Mouse (Mus musculus) intestine, embryonic 15.5 days (tissue): ENCODE measurements around the gene 2310079G19Rik. TPM values are rescaled to one million over a fixed set of nuclear protein-coding genes. Genes with fewer than 3 reads are reported as not detected.

ENCODE experiments used
- ATAC-seq: fragments of 200-750 bp; cut with Nextera tagmentation; 2 replicates; pipeline ENCODE4 v1.8.0; 2017; ENCODE audit warnings: moderate TSS enrichment, moderate library complexity
- H3K27ac ChIP-seq: fragments of 300-500 bp; sonication (generic); 2 replicates; pipeline ENCODE4 v1.5.1; 2015; ENCODE audit warnings: mild to moderate bottlenecking, inconsistent platforms
- H3K27me3 ChIP-seq: fragments of 300-500 bp; sonication (generic); replicated peaks from 2 replicates; pipeline ENCODE4 v1.6.1; 2015; ENCODE audit warnings: inconsistent platforms
- H3K36me3 ChIP-seq: fragments of 300-500 bp; sonication (generic); 2 replicates; pipeline ENCODE4 v1.6.1; 2015; ENCODE audit warnings: inconsistent platforms
- H3K4me1 ChIP-seq: fragments of 300-500 bp; sonication (generic); replicated peaks from 2 replicates; pipeline ENCODE4 v1.6.1; 2015; ENCODE audit warnings: inconsistent platforms
- H3K4me2 ChIP-seq: fragments of 300-500 bp; sonication (generic); replicated peaks from 2 replicates; pipeline ENCODE4 v1.6.1; 2015; ENCODE audit warnings: mild to moderate bottlenecking, inconsistent platforms
- H3K4me3 ChIP-seq: fragments of 300-500 bp; sonication (generic); replicated peaks from 2 replicates; pipeline ENCODE4 v1.5.1; 2015; ENCODE audit warnings: inconsistent platforms
- H3K9ac ChIP-seq: fragments of 300-500 bp; sonication (generic); 2 replicates; pipeline ENCODE4 v1.6.1; 2015; ENCODE audit warnings: inconsistent platforms
- H3K9me3 ChIP-seq: fragments of 300-500 bp; sonication (generic); 2 replicates; pipeline ENCODE4 v1.6.1; 2016; ENCODE audit warnings: inconsistent platforms
- WGBS: fragments of 180-500 bp; shearing (Covaris S2); methylation state at CpG from one replicate; pipeline ENCODE4 v1.1.7; 2015; 5-methylcytosine and 5-hydroxymethylcytosine counted together
- polyA plus RNA-seq: library from polyadenylated mRNA; unstranded; fragments of >200 nt; fragmentation: Nextera tagmentation; extraction: Ambion mirVana; gene quantifications from 2 replicates; pipeline ENCODE4 v1.2.1, GENCODE M21; 2015

2310079G19Rik gene
- polyA plus RNA-seq: not detected in 2 replicates

- Histone ChIP-seq H3K27ac (no peak within 1 kb of the TSS), H3K27me3 (no peaks in the 10 kb centered on the region), H3K9ac (no peak within 1 kb of the TSS), H3K4me3 (no peak within 1 kb of the TSS), H3K4me1 (no peaks in the 10 kb centered on the region), H3K9me3 (no peaks in the 10 kb centered on the region), H3K36me3 (no peaks in the 10 kb centered on the region), H3K4me2 (no peak within 1 kb of the TSS)
- no peak for ATAC-seq
- WGBS: 93% methylated on average over 4 of the region's 4 CpGs
Measured at GRCm38 (mm10) chr16:88627566-88627965, at the start of gene 2310079G19Rik. TSS of gene 2310079G19Rik (minus strand) at chr16:88627666.

GRCm38 (mm10) chr16:88671571-88671970 lies 44.1 kb upstream of the 2310079G19Rik start, which contains the start of gene Krtap27-1:
TSS of gene Krtap27-1 (minus strand) at chr16:88671671.
- H3K36me3 ChIP-seq: no peaks in the 10 kb centered on the region
- no peaks in the 10 kb centered on the region for H3K27me3 ChIP-seq
- H3K4me1 ChIP-seq: no peaks in the 10 kb centered on the region
- no peak within 1 kb of the TSS for H3K9ac ChIP-seq
- H3K4me3 ChIP-seq: no peak within 1 kb of the TSS
- no peak within 1 kb of the TSS for H3K27ac ChIP-seq
- H3K9me3 ChIP-seq: no peaks in the 10 kb centered on the region
- 94% methylated on average over 4 of the region's 4 CpGs for WGBS
- H3K4me2 ChIP-seq: no peak within 1 kb of the TSS
- no peak for ATAC-seq

- Histone ChIP-seq H3K4me2 (no peak overlapping the region), H3K27me3 (no peaks in the 10 kb centered on the region), H3K4me1 (no peaks in the 10 kb centered on the region), H3K9ac (no peak overlapping the region), H3K9me3 (no peaks in the 10 kb centered on the region), H3K27ac (no peak overlapping the region), H3K4me3 (no peak overlapping the region), H3K36me3 (no peaks in the 10 kb centered on the region)
- ATAC-seq: peak; percentile 66; the same call in 1 of the 2 replicates
- WGBS: 48% methylated on average over 1 of the region's 1 CpGs
Measured at GRCm38 (mm10) chr16:88657426-88657825, 30.0 kb upstream of the 2310079G19Rik start.

- H3K36me3 ChIP-seq: no peaks in the 10 kb centered on the region
- 57% methylated on average over 2 of the region's 2 CpGs for WGBS
- no peaks in the 10 kb centered on the region for H3K27me3 ChIP-seq
- no peaks in the 10 kb centered on the region for H3K9me3 ChIP-seq
- ATAC-seq: no peak
- no peak overlapping the region for H3K4me3 ChIP-seq
- H3K9ac ChIP-seq: no peak overlapping the region
- no peak overlapping the region for H3K27ac ChIP-seq
- no peak overlapping the region for H3K4me2 ChIP-seq
- no peaks in the 10 kb centered on the region for H3K4me1 ChIP-seq
Measured at GRCm38 (mm10) chr16:88651952-88652351, 24.5 kb upstream of the 2310079G19Rik start.

GRCm38 (mm10) chr16:88651082-88651481 lies 23.6 kb upstream of the 2310079G19Rik start:
- Histone ChIP-seq H3K9me3 (no peaks in the 10 kb centered on the region), H3K9ac (no peak overlapping the region), H3K4me3 (no peak overlapping the region), H3K27ac (no peak overlapping the region), H3K4me1 (no peaks in the 10 kb centered on the region), H3K36me3 (no peaks in the 10 kb centered on the region), H3K27me3 (no peaks in the 10 kb centered on the region), H3K4me2 (no peak overlapping the region)
- ATAC-seq: peak; percentile 80
- WGBS: 57% methylated on average over 1 of the region's 1 CpGs

GRCm38 (mm10) chr16:88647358-88647846 lies 19.9 kb upstream of the 2310079G19Rik start, which contains the start of gene Krtap26-1:
TSS of gene Krtap26-1 (minus strand) at chr16:88647796.
- 80% methylated on average over 10 of the region's 10 CpGs for WGBS
- Histone ChIP-seq H3K36me3 (no peaks in the 10 kb centered on the region), H3K9me3 (no peaks in the 10 kb centered on the region), H3K4me2 (0 out of 2 replicates have a peak within 1 kb of the TSS, but pooled peaks have one; percentile 1), H3K9ac (no peak within 1 kb of the TSS), H3K27ac (peak within 1 kb of the TSS; percentile 62), H3K27me3 (no peaks in the 10 kb centered on the region), H3K4me1 (no peaks in the 10 kb centered on the region), H3K4me3 (no peak within 1 kb of the TSS)
- ATAC-seq: no peak

GRCm38 (mm10) chr16:88646366-88647111 lies 19.1 kb upstream of the 2310079G19Rik start:
- 68% methylated on average over 8 of the region's 8 CpGs for WGBS
- 0 out of 2 replicates have a peak overlapping the region, but pooled peaks have one; percentile 1 for H3K4me2 ChIP-seq
- ATAC-seq: peak; percentile 83

GRCm38 (mm10) chr16:88640053-88640452 lies 12.6 kb upstream of the 2310079G19Rik start:
- Histone ChIP-seq H3K27ac (no peak overlapping the region), H3K4me2 (no peak overlapping the region), H3K27me3 (no peaks in the 10 kb centered on the region), H3K9me3 (no peaks in the 10 kb centered on the region), H3K36me3 (no peaks in the 10 kb centered on the region), H3K9ac (no peak overlapping the region), H3K4me3 (no peak overlapping the region), H3K4me1 (no peaks in the 10 kb centered on the region)
- WGBS: 87% methylated on average over 3 of the region's 3 CpGs
- no peak for ATAC-seq

More at GRCm38 (mm10) chr16:88646366-88647111, 19.1 kb upstream of the 2310079G19Rik start:
- no peak overlapping the region for H3K9ac ChIP-seq
- H3K9me3 ChIP-seq: no peaks in the 10 kb centered on the region
- peak overlapping the region; percentile 62; the same call in 1 of the 2 replicates for H3K27ac ChIP-seq
- no peaks in the 10 kb centered on the region for H3K4me1 ChIP-seq
- H3K36me3 ChIP-seq: no peaks in the 10 kb centered on the region
- H3K27me3 ChIP-seq: no peaks in the 10 kb centered on the region
- H3K4me3 ChIP-seq: no peak overlapping the region

- Histone ChIP-seq H3K4me1 (no peaks in the 10 kb centered on the region), H3K9me3 (no peaks in the 10 kb centered on the region), H3K9ac (no peak overlapping the region), H3K27me3 (no peaks in the 10 kb centered on the region), H3K27ac (no peak overlapping the region), H3K4me3 (no peak overlapping the region), H3K4me2 (no peak overlapping the region), H3K36me3 (no peaks in the 10 kb centered on the region)
- WGBS: 52% methylated on average over 4 of the region's 4 CpGs
- ATAC-seq: no peak
Measured at GRCm38 (mm10) chr16:88635142-88635541, 7.7 kb upstream of the 2310079G19Rik start.

- no peaks in the 10 kb centered on the region for H3K9me3 ChIP-seq
- H3K4me3 ChIP-seq: no peak overlapping the region
- H3K27ac ChIP-seq: peak overlapping the region; percentile 36; the same call in 1 of the 2 replicates
- no peak overlapping the region for H3K4me2 ChIP-seq
- no peaks in the 10 kb centered on the region for H3K36me3 ChIP-seq
- H3K27me3 ChIP-seq: no peaks in the 10 kb centered on the region
- peak; percentile 97 for ATAC-seq
- 34% methylated on average over 4 of the region's 4 CpGs for WGBS
- H3K9ac ChIP-seq: no peak overlapping the region
- H3K4me1 ChIP-seq: no peaks in the 10 kb centered on the region
Measured at GRCm38 (mm10) chr16:88631474-88631873, 4.0 kb upstream of the 2310079G19Rik start.

GRCm38 (mm10) chr16:88612712-88613111 lies 14.8 kb downstream of the 2310079G19Rik start:
- no peak overlapping the region for H3K27ac ChIP-seq
- no peaks in the 10 kb centered on the region for H3K4me1 ChIP-seq
- 79% methylated on average over 4 of the region's 4 CpGs for WGBS
- ATAC-seq: no peak
- no peaks in the 10 kb centered on the region for H3K9me3 ChIP-seq
- H3K4me2 ChIP-seq: no peak overlapping the region
- no peak overlapping the region for H3K9ac ChIP-seq
- no peaks in the 10 kb centered on the region for H3K36me3 ChIP-seq
- H3K4me3 ChIP-seq: no peak overlapping the region
- H3K27me3 ChIP-seq: no peaks in the 10 kb centered on the region

GRCm38 (mm10) chr16:88611922-88612321 lies 15.5 kb downstream of the 2310079G19Rik start, which contains the start of gene Krtap24-1:
TSS of gene Krtap24-1 (minus strand) at chr16:88612279.
- Histone ChIP-seq H3K4me2 (no peak within 1 kb of the TSS), H3K4me1 (no peaks in the 10 kb centered on the region), H3K36me3 (no peaks in the 10 kb centered on the region), H3K27ac (no peak within 1 kb of the TSS), H3K27me3 (no peaks in the 10 kb centered on the region), H3K9ac (no peak within 1 kb of the TSS), H3K9me3 (no peaks in the 10 kb centered on the region), H3K4me3 (no peak within 1 kb of the TSS)
- ATAC-seq: peak; percentile 88
- WGBS: 90% methylated on average over 8 of the region's 8 CpGs
